Mouse (Mus musculus): ENCODE data around the gene Il24.

- TF ChIP-seq CTCF (IDR thresholded peaks at IDR 0.05; ENCODE audit: insufficient read depth, low read depth, low read length) (no peak), POLR2A (IDR thresholded peaks at IDR 0.05; ENCODE audit: insufficient read depth, low read depth, low read length) (no peak)
Observed at GRCm38 (mm10) chr1:130893329-130894040, 6.2 kb upstream of the Il24 start.

All from olfactory bulb, adult 2 months (tissue).